Mouse (Mus musculus): ENCODE data around the gene Gsap.
A peak's percentile ranks its signal among the peaks of the same experiment; 100 is the strongest.
"Not testable (repeated sequence)": the region's sequence is repeated elsewhere in the genome, so short reads cannot be mapped to it uniquely, and the experiment has no call there.

The Gsap gene

DNA sequence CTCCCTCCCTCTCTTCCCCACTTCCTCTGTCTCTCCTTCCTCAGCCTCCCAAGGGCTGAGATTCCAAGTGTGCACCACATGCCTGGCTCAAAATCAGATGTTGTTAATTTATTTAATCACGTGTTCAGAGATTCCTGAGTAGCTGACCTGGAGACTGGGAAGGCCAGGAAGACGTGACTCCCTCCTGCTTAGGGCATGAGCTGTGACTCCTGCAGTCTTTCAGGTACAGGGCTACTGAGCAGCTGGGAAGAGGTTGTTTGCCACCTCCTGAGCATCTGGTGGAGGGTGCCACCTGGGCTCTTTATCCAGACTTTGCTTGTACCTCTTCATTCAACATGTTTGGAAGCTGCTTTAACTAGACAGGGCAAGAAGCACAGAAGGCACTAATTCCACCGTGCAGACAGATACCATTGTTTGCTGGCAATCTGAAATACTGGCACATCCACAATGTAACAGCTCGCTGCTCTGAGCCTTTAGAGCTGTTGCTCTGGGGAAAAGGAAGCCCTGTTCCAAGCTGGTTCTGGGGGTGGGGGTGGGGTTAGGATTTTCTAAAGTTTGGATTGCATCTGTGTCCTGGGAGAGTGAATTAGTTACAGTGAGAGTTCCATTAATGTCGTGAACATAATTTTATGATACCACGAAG lies 75.3 kb downstream of the Gsap start:
- no peak for DNase-seq

DNA sequence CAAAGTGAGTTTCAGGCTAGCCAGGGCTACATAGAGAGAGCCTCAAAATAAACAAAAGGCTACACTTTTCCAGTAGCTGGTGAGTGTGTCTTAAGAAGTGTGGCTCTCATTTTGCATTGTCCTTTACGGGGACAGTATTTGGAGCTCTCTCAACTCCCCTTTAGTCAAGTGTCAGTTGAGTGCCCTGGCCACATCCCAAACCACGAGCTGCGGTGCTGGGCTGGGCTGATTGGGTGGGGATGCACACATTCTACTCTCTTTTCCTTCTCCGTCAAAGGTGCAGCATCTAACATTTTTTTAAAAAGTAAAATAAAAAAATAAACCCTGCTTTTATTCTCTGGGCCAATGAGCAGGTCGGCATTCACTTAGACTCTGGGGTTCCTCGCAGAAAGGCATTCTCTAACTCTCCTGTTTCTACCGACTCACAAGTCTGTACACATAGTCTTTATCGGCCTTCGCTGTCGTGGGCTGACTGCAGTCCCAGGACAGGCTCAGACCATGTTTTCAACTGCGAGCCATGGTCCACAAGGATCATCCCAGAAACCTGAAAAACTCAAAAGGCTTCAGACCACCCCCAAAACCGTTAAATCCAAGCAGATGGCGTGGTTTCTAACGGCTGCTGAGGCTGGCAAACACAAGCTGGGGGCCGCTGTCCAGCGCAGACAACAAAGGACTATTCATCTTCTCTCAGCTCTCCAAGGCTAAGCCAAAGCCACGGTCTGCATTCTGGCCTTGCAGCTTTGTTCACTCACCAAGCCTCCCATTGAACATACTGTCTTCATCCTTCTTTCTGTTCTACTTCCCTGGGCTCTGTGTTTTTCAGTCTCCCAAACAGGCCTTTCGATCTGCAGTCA lies 77.4 kb downstream of the Gsap start:
- DNase-seq = no peak

DNA sequence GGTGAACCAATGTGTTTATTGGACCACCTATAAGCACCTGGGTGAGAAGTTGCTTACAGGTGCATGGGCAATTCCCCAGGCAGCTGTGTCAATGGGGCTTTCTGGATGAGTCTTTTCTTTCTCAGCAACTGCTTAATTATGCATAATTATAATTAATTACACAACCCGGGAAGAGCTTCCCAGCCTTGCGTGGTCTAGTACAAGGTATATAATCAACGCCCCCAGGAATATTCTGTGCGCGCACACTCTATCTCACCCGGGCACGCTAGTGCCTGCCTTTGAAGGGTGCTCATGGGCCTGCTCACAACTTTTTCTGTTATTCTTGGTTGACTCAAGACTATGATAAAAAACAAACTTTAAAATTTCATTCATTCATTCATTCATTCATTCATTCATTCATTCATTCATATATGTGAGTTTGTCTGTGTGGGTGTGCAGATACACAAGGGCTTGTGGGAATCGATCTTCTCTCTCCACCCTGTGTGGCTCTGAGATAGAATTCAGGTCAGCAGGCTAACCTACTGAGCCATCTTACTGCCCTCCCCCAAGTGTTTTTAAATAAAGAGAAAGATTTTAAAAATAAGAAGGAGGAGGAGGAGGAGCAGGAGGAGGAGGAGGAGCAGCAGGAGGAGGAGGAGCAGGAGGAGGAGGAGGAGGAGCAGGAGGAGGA lies 78.4 kb downstream of the Gsap start:
- no peak for DNase-seq

DNA sequence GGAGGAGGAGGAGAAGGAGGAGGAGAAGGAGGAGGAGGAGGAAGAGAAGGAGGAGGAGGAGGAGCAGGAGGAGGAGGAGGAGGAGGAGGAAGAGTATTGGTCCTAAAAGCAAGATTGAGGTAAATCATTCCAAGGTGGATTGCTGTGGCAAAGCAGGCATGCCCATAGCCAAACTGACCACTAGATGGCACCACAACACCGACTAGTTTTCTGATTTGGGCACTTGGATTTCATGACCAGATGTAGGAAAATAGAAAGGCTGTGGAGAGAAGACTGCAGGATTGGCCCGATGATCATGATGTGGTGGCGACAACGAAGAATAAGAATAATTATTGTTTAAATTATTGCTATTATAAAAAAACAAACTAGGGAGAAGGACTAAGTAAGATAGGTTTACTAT lies 79.0 kb downstream of the Gsap start:
- peak; percentile 82 for DNase-seq

DNA sequence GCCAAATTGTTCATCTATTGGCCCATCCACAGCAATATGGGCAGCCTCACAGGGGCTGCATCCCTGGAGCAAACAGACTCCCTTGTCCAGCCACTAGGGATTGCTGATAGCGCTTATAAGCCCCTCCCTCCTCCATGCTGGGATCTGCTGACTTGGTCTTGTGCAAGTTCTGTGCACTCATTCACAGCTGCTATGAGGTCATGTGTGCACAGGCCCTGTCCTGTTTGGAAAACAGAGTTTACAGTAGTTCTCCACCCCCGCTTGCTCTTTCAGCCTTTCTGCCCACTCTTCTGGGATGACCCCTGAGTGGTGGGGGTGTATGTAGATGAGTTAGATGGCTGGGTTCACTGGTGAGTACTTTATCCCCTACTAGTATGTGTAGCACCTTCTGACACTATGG lies 81.0 kb downstream of the Gsap start:
- no peak for DNase-seq

DNA sequence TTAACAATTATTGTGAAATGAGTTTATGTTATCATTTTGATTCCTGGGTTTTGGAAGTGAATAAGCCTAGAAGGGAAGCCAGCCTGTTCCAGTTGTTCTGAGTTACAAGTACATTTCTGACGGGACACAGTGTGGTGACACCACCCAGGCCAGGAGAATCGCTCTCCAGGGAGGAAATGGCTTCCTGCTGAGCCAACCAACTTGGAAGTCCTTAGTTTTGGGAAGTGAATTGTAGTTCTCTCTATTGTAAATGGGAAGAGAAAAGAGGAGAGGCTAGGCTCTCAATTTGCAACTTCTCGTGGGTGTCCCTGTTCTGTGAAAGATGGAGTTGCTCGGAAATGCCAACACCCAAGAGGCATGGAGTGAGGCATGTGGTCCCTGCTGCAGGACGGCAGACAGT lies 83.4 kb downstream of the Gsap start:
- DNase-seq = no peak

DNA sequence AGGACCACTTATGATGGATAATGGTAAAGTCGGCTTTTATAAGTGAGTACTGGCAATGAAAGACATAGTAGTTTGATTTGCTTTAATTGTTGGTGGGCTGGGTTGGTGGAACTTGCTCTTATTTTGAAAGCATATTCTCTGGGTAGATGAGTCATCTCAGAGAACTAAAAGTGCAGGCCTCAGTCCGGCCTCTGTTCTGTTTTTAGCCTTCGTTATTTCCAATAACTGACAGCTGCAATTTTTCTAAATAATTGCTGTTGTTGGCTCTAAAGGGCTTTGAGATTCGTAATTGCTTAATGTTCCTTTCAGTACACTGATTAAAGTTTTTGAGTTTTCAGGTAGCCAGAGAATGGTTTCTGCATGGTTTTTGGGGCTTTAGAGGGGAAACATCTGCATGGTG lies 84.7 kb downstream of the Gsap start:
- DNase-seq = no peak

DNA sequence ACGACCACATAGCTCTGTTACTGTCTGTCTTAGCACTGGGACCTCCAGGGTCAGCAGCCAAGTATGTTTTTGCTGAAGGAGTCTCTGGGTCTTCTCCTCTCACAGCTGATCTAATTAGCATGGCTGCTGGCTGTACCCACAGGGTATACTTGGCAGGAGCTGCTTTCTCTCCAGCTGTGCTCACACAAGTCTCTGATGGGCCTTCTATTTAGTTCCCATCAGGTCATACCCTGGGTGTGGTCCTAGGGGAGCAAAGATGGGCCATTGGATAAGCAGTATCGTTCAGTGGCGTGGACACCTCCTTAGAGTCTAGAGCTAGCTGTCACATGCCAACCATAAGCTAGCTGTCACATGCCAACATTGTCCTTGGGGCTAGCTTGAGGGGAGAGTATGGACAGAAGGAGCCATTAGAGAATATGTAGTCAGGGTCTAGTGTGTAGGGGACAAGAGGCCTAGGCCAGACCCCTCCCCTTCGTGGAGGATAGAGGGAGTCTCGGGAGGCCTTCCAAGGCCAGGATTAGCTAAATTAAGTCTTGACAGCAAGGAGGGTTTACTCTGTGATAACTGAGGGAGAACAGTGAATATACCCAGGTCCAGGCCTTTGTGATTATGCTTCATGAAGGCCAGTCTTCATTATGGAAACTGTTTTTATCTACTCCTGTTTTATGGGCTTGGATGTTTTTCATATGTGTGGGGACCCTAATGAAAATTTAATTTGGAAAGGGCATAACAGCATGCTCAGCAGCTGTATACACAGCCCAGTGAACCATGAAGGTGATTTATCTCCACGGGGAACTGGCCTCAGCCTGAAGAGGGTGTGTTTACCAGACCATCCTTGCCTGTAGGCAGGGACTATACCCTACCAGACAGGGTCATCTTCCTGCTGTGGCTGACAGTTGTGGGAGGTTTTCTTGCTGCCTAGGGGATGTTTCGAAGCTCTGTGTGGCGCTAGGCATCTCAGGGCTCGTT lies 85.6 kb downstream of the Gsap start:
- no peak for DNase-seq

DNA sequence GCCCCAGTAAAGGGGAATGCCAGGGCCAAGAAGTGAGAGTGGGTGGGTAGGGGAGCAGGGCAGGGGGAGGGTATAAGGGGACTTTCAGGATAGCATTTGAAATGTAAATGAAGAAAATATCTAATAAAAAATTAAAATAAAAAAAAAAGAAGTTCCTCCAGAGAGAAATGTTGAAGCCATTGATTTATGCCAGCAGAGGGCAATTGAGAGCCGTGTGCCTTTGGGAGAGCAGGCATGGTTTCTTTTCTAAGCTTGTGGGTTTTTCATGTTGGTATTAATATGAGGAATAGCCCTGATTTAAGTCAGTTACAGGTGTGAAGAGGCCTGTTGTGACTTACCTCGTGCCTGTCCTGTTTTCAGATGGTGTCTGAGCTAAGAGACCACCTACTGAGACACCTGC lies 91.6 kb downstream of the Gsap start:
- not testable (repeated sequence) for DNase-seq

DNA sequence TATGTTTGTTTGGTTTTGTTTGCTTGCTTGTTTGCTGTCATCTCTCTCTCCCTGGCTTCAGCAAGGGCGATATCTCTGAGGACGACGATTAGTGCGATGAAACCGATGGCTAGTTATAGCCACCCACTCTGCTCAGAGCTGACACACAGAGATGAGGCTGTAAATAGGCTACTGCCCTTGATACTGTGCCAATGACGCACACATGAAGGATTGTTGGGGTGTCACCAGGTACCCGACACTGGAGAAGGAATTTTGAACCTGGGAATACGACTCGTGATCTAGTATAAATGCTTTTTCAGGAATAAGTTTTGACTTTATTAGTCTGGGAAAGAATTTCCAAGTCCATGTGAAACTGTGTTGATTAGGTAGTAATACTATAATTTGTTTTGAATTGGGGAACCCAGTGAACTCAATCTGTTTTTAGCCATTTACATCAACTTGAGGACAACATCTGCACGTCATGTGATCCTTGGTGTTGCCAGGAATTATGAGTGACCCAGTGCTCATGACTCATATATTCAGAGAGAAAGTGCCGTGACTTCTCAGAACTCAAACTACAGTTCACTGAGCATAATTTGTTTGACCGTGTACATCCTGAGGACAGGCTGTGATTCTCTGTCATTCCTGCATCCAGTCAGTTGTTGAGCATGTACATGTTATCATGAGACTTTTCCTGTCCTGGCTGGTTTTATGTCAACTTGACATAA lies 97.5 kb downstream of the Gsap start:
- no peak for DNase-seq

DNA sequence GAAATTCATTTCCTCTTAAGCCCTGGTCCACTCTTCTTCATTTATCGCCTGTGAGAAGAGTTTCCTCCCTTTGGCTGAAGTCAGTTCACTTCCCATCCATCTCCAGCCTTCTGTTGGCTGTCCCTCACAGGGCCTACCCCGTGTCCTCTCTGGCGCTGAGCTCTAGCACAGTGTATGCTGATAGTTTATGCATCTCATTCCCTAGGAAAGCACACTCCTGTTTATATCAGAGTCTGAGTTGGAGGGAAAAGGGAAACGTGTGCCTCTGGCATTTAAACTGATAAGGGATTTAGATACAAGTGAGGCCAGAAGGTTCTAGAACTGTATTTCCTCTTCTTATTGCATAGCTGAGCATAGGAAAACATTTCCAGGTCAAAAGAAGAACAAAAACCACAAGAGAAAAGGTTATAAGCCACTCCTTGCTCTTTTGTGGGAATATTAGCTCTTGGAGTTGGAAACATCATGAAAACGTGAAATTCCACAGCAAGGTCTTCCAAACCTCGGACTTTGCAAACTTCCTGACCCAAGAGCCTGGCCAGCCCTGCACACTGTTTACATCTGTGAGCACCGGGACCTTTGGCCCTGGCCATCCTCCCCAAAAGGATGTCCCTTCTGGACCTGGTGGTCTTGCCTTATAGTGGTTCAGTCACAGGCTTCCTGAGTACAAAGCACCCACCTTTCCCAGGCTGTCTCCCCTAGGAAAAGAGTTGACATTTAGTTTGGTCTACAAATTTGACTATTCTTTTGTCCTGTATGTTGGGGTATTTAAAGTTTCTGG lies 102.8 kb downstream of the Gsap start:
- DNase-seq = no peak

DNA sequence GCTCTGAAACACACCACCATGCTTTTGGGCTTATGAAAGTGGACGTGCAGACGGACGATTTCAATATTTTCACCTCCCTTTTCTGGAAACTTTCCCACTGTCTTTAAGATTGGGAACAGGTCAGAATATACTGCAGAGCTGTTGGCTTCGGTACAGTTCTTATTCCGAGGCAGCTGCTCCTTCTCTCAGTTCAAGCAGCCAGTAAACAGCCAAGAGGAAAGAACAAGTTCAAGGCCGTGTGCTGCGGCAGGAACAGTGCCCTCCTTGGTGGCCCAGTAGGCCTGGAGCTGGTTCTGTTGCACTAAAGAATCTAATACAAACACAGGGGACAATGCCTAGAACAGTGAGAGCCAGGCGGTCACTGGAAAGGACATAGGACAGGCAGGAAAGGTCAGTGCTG lies 104.5 kb downstream of the Gsap start:
- DNase-seq = no peak

DNA sequence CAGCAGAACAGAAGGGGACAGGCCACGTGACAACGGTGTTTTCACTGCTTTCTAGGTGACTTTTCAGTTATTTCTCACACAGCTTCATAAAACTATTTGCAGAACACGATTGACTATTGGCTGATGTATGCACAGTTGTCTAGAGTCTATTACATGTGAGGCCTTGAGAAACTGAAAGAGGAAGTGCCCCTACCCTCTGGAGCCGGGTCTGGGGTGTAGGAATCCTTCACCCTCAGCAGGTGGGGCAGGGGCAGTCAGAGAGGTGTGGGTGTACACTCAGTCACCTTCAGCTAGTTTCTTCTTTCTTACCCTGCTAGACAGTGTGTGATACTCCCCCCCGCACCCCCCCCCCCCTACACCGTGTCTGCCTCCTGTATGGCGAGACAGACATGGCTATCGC lies 109.6 kb downstream of the Gsap start:
- no peak for DNase-seq

DNA sequence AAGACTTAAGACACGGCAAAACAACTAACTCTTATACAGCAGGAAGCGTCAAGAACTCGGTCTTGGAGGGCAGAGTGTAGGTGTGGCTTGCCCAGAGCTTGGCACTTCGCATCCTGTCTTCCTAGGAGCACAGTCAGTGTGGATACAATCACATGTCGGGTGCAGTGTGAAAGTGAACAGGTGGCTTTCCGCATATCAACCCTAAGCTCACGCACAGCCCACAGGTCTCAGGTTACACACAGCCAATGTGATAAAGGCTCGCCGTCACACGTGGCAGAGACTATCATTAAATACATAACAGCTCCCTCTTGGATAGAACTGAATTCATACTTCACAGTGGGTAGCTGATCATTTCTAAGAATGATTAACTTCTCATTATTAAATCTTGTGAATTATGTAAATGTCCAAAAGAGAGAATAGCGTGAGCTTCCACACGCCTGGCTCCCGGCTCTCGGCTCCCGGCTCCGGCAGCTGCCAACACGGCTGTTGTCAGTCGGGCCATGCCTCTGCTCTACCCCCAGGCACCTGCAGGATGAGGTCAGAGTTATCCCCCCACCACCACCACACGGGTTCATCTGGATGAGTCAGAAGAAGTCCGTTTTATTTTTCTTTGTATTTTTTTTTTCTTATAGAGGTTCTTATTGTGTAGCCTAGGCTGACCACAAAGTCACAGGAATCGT lies 113.2 kb downstream of the Gsap start:
- DNase-seq = no peak

DNA sequence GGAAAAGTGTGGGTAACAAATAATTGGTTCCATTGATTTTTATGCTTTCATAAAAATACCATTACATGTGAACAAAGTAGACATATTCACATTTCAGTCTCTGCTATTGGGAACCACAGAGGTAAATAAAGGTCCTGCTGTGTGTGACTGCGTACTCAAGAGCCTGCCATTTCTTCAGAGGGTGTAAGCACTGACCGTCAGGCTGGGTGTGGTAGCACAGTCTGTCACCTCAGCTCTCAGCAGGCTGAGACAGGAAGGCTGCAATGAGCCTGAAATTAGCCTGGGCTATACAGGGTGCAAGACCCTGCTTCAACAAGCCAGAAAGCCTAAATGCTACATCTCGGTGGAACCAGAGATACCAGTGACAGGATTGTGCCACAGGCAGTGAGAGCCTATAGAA lies 114.0 kb downstream of the Gsap start:
- no peak for DNase-seq

DNA sequence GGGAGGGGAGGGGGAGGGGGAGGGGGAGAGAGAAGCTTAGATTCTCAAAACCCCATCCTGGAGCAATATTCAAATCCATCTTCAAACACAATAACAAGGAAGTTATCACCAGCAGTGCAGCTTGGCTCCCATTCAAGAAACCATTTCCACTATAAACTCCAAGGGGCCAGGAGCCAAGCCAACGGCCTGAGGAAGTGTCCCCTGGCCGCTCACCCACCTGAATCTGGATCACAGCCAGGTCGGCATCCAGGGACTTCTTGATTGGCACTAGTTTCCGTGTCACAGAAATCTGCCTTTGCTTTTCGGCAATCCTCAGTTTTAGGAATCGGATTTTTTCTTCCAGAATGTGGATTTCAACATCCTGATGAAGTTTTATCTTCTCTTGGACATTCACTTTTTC lies 115.0 kb downstream of the Gsap start:
- DNase-seq = no peak

DNA sequence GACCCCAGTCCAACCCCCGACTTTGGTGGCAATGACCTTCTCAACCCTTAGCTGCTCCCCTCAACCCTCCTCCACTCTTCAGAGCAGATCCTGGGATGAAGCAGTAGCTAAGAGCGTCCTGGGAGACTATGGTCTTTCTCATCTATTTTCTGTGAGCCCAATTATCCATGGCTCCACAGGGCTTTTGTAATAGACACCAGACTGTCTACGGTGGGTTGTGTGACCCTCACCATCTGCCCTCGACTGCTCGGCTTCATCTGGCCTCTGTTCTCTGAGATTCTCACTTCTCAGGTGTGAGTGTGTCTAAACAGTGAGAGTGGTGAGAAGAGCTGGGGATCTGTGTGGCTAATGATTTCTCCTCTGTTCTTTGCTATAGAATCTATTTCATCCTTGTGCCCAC lies 121.1 kb downstream of the Gsap start:
- no peak for DNase-seq

DNA sequence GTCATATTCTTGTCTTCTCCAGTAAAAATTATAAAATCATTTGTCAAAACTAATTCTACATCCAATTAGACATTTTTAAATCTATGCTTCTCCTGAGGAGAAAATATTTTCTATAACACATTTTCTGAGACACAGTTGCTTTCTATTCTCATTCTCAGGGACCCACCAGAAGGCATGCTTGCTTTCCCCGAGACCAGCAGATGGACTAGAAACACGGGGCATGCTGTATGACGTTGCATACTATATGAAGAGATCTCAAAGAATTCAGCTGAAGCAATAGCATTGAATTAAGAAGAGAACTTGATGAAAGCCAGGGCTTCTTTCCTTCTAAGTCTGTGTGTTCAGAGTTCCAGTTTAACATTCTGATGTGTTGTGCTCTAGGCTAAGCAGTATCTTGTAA lies 128.6 kb downstream of the Gsap start:
- no peak for DNase-seq

DNA sequence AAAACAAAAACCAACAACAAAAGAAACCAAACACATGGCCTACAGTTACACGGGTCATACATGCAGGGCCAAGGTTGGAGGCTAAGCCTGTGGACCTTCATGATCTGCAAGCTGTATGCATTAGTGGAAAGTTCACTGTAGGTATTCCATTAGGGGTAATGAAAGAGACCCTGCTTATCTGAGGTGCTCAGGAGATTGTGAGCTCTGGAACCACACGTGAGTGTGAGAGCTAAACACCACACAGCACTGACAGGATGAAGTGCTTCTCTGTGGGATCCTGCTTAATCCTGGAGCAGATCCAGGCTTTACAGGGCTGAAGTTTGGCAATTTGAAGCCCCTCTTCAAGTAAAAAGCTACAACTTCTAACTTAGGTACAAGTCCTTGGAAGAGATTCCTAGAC lies 134.1 kb downstream of the Gsap start:
- no peak for DNase-seq

DNA sequence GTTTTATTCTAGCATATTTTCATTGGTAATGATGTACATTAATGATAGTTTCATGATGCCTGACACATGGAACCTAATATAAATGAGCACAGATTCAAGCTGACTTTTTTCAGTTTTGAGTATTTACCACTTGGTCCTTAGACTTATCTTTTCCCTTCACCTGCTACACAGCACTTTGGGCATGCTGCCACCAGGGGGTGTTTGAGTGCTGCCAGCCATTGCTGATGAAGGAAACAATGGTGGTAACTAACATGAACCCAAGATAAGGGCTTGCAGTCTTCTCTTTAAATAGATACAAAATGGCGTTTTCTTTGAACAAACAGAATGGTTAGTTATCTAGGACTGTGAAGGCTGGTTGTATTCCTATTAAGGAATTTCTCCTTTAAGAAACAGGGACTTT lies 140.4 kb downstream of the Gsap start:
- peak; percentile 3 for DNase-seq

DNA sequence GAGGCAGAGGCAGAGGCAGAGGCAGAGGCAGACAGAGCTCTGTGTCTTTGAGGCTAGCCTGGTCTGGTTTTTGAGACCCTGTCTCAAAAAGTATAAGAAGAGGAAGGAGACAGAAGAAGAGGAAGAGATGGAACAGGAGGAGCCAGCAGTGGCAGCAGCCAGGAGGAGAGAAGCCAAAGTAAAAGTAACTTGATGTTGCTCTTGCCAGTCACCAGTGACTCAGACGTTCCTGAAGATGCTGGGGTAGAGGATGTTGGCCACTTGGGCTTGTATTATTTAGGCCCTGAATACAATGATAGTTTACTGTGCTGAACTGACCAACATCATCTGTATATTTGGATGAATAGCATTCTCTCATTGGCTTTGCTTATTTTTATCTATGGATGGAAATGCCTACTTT lies 142.5 kb downstream of the Gsap start:
- DNase-seq = no peak

Measured in cerebellum, adult 9-10 months (tissue).